Mouse (Mus musculus) liver, embryonic 14.5 days (tissue): Measurements from ENCODE around the gene Cd82.

Experiments
- CTCF ChIP-seq: IDR thresholded peaks from 2 replicates; pipeline ENCODE4 v1.5.1; 2016; ENCODE audit warnings: antibody characterized with exemption, low read depth, control low read depth
- EP300 ChIP-seq: IDR thresholded peaks from 2 replicates; pipeline ENCODE4 v1.6.1; 2016; ENCODE audit warnings: antibody characterized with exemption, low read depth

GRCm38 (mm10) chr2:93501303-93501702 is 38.4 kb upstream of the Cd82 start:
- TF ChIP-seq CTCF (no peak), EP300 (no peak)
